Mouse (Mus musculus) Muller cell, postnatal 12 days (primary cell): ENCODE data around the gene Lrrc20.

ENCODE experiments used
- DNase-seq: peaks from one replicate; pipeline ENCODE4 v3.0.0-alpha.2; 2015; ENCODE audit errors: inconsistent ontology term

Gene Lrrc20

DNA sequence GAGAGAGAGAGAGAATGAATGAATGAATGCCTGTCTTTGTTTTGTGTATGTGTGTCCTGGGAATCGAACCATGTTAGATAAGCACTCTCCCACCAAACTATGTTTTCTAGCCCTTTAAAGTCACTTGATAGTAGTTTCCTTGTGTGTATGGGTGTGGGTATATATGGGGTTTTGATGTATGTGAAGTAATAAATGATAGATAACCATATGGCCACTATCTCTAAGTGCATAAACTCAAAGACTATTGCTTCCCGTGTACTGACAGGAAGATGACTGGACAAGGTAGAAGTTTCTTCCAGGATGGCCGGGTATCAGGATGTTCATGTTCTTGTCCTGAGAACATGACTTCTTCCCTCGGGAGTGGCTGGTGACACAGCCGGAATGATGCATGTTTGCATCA is 41.3 kb downstream of the Lrrc20 start:
- DNase-seq: no peak

DNA sequence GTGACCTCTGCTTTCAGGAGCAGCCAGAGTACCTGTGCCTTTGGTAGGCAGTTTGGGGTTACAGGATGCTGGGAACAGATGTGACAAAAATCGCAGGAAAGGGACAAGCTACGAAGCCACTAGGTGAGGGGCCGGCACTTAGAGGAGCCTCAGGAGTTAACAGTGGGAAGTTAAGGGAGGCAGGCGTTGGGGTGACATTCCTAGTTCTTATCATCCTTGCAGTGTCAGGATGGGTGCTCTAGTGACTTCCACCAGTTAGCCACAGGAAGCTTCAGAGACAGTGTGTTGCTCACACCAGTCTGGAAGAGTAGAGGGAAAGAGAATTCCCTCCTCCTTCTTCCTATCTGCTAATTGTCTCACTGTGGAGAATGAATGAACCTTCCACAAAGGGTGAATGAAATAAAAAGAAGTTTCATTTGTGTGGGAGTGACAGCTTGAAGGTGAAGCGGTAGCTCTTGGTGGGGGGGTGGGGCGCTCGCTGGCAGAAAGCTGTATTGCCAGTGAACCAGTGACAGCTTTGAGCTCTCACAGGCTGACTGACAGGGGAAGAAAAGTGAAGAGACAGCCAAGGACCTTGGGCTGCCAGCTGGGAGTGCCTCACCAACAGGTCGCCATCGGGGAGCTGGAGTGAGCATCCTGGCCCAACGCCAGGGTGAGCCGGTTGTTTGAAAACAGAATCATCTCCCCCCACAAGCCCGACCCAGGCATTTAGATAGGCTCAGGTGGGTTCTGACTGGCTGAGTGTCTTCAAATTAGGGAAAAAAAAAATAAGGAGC is 41.9 kb downstream of the Lrrc20 start:
- peak; percentile 49 for DNase-seq

DNA sequence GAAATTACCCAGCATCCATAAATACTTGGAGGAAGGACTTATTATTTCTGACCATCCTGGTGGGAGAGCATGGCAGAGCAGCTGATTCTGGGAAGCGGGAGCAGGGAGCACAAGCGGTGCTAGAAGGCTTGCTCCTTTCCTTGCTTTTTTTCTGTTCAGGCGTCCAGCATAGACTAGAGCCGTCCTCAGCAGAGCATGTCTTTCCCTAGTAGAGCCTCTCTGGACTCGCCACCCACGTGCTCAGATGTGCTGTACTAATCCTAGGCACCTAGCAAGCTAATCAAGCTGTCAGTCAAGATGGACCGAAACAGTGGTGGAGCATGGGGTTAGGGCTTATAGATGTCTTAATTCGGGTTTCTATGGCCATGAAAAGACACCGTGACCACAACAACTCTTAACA is 42.7 kb downstream of the Lrrc20 start:
- DNase-seq: no peak

DNA sequence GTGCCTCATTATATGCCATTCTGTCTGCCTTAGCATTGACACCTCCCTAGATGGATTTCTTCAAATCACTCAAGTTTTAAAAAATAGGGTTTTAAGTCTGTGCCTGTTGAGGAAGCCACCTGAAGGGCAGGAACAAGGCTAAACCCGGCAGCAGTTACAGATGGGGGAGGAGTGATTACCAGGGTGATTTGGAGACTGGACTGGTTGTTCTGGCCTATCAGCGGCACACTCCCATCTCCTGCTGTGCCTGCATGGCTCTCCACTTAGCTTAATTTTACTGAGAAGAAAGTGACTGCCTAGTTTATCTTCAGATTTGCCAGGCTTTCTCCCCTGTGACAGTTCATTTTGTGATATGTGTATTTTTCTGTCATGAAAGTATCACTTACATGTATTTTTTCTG is 43.9 kb downstream of the Lrrc20 start:
- no peak for DNase-seq

DNA sequence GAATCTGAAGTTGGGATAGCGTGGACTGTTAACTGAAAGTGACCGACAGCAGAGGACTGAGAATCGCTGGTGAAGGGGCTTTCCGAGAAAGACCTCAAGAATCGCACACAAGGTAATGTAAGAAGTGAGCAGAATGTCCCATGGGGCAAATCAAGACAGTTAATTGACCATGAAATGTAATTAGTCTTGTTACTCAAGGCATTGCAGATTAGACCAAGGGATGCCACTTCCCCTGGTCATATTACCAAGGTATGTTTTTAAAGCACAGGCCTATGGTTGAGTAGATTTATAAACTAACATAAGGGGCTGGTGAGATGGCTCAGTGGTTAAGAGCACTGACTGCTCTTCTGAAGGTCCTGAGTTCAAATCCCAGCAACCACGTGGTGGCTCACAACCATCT is 45.1 kb downstream of the Lrrc20 start:
- DNase-seq: no peak

DNA sequence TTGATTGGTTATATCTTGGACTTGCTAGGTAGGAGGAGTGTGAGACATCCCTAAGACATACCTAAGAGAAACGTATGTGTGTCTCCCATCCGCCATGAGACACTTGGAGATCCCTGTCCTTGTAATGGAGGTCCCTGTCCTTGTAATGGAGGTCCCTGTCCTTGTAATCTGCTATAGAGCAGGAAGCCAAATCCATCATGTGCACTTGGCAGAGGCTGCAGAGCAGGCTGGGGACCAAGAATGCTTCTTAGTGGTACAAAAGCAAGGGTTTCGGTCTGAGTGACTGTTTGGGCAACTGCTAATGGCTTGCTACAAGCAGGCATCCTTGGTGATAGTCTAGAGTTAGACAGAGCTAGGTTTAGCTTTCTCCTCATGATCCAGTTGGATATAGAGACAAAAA is 55.3 kb downstream of the Lrrc20 start:
- no peak for DNase-seq

DNA sequence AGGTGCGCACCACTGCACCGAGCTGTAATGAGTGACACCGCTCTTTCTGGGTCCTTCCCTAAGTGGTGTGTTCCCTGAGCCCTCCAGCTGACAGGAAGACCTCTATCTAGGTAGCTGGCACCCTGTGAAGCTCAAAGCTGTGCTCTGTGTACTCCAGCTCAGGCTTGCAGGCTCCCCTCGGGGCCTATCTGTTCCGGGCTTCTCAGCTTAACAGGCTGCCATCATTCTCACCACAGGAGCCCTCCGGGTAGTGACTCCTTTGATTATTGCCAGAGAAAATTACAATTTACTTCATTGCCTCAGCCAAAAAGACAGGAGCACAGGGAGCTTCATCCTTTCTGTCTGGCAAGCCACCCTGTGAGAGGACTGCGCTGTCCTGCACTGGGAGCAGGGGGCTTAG is 57.7 kb downstream of the Lrrc20 start:
- DNase-seq: no peak

DNA sequence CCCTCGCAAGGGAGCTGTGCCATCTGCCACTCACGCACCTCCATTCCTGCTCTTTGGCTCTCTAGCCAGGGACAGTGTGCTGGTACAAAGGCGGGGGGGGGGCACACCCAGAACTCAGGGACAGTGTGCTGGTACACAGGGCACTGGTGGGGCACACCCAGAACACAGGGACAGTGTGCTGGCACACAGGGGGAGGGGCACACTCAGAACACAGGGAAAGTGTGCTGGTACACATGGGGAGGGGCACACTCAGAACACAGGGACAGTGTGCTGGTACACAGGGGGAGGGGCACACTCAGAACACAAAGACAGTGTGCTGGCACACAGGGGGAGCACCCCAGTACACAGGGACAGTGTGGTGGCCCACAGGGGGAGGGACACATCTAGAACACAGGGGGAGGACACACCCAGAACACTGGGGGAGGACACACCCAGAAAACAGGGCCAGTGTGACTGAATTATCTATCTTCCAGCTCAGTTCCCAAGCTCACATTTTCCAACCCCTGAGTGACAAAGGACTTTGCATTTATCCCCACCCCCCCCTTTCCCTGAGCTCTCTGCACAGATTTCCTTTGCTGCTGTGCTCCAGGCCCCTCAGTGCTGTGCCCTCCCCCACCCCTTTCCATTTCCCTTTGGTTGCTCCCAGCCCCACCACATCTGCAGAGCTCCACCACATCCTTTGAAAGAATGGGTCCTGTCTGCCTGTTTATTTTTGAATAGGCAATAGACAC is 58.9 kb downstream of the Lrrc20 start:
- no peak for DNase-seq

DNA sequence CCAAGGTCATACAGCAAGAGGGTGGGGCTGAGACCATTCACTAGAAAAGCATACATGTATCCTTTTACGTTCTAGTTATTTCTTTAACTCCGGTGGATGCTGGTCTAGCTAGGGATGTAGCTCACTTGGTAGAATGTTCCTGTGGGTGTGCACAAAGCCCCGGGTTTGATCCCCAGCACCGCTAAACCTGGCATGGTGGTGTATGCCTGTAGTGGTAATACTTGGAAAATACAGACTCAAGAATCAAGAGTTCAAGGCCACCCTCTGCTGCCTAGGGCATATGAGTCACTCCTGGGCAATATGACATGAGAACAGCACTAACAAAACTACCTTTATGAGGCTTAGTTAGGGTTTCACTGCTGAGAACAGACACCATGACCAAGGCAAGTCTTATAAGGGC is 59.8 kb downstream of the Lrrc20 start:
- no peak for DNase-seq

DNA sequence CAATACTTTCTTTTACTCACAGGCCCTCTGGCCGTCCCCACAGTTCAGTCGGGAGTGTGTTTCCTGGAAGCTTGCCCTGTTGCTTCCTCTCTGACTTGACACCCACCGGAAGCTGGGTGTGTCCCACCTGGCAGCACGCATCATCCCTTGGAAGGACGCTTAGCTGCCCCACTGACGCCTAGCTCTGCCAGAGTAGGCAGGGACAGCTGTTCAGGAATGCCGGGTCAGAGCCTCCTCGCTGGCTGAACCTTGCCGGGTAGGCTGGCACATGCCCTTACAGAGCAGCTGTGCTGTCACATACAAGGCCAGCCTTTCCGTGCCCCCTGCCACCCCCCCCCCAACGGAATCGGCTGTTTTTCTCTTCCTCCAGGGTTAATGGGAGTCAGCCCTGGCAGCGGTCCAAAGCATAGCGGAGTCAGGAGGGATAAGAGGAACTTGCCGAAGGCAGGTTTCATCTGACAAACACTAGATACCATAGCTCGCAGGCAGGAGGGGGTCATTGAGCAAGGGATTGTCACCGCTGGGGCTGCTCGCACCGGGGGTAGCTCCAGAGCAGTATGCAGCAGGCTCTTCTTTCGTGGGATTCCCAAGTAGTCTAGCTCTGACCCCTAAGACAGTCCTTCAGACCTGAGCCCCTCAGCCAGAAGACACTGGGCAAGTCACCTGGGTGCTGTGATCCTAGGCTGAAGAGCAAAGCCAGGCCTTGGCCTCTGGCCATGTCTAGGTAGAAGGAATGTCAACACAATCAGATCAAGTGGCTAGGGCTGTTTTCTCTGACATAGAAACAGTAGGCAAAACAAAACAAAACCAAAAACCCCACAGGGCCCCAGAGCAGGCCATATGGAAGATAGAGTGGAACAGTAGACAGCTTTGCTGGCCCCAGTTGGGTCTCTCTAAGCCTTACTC is 60.8 kb downstream of the Lrrc20 start:
- peak; percentile 69 for DNase-seq

DNA sequence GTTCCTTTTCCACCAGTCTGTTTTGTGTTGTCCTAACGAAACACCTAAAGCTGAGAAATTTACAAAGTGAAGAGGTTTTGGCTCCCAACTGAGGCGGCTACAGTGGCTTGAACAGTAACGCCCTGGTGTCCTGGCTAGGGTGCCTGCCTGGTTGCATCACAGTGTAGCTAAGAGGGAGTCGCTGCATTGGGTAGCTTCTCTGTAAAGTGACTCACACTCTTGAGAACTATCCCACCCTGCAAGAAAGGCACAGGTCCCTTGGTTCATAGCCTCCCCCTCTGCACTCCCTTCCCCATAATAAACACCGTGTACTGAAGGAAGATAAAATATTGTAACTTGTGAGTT is 61.4 kb downstream of the Lrrc20 start:
- no peak for DNase-seq

DNA sequence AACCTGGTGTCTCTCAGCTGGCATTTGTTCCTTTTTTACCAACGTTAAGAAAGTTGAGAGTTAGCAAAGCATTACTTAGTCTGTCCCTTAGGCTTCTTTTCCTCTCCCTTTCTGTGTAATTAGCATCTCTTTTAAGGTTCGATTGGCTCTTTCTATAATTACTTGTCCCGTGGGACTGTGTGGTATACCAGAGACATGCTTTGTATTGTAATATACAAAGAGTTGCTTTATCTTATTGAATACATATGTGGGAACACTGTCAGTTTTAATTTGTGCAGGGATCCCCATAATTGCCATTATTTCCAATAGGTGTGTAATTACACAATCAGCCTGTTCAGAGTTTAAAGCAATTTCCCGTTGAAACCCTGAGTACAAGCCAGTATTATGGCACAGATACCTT is 62.8 kb downstream of the Lrrc20 start:
- DNase-seq: no peak

DNA sequence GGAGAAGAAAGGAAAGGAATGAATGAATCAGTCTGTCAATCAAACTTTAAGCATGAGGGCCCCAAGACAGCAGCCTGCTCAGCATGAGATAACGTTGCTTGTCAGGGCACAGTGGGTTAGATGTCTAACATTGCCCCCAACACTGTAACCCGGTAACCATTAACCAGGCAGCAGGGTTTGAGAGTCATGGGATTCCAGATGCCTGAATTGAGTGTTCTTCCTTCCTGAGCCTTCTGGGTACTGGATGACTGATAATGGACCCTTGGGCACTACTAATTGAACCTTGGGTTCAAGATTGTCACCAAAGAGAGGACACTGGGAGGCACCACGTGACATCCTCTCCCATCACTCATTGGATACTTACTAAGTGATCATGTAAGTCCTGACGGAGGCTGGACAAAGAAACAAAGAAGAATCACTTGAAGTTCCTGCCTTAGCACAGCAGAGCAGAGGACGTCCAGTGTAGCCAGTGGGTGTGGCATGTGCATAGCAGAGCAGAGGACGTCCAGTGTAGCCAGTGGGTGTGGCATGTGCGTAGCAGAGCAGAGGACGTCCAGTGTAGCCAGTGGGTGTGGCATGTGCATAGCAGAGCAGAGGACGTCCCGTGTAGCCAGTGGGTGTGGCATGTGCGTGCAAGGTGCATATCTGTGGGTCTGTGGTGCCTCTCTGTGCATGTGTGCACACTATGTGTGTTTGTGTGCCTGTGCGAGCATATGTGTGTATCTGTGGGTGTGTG is 68.7 kb downstream of the Lrrc20 start:
- no peak for DNase-seq

DNA sequence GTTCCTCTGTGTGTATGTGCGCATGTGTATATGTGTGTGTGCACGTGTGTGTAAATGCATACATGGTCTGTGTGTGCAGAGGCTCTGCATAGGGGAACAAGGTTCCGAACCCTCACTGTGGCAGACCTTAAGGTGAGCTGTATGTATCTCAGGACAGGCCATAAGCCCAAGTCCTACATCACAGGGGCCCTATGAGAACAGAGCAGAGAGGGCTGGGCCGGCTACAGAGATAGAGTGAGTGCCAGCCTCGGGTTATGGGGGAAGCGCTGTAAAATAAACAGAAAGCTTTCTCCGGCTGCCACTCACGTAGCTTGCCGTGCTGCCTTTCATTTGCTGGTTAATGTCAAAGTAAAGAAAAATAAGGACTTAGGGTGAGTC is 69.3 kb downstream of the Lrrc20 start:
- DNase-seq: no peak

DNA sequence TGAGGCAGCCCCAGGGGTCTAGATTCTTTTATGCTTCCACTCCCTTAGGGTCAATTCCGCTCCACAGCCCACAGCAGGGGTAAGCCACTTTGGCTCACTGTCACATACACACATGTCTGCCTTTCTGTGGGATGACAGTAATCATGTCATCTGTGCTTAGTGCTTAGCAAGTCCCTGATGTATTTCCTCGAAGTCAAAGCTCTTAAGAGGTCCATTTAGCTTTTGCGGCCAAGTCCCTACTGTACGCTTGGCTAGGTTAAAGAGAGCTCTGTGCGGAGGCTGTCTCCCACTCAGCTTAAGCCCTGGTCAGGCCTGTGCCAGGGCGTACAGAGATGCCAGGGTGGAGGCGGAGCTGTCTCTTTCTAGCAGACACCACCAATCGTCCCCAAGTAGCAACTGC is 74.5 kb downstream of the Lrrc20 start:
- DNase-seq: peak; percentile 87

DNA sequence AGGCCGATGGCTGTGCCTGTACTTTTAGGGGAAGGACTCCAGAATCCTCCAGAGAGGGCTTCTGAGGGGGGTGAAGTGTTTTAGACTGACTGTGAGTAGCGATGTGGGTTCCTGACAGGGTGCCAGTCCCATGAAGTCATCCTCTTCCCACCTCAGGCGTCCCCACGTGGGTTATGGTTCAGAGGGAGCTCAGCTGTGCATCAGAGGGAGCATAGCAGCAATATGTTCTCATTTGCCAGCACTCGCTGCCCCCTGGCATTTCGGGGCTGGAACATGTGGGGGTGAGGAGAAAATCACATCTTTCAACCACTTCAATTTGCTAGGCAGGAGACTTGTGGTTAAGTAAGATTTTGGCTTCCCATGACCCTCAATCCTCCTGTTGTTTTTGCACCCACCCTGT is 79.6 kb downstream of the Lrrc20 start:
- DNase-seq: no peak

DNA sequence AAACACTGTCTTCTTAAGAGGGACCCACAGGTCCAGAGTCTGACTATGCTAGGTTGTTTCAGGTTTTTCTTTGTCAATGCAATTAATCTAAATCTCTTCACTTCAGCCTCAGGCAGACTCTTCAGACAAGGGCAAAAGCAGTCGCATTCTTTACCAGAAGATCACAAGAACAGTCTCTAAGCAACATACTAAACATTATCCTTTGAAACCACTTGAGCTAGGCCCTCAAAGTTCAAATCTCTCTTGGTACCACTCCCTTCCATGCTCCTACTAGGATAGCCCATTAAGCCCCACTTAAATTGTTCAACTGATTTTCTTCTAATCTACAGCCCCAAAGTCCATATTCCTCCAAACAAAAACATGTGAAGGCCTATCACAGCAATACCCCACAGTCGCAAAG is 83.0 kb downstream of the Lrrc20 start:
- DNase-seq: no peak

DNA sequence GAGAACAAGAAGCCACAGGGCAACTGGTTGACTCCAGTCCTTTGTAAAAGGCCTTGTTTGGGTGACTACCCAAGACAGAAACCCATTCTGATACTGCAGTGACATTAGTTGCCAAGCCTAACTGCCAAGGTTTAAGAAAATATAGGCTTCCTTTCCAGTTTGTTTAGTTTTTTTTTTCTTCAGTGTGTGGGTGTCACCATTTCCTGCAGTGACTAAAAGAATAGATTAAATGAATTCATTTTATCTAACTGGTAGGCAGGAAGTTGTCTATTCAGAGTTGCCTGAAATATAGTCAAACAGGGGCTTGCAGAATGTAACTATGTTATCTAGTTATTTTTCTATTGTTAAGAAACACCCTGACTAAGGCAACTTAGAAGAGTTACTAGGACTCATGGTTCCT is 83.9 kb downstream of the Lrrc20 start:
- no peak for DNase-seq

DNA sequence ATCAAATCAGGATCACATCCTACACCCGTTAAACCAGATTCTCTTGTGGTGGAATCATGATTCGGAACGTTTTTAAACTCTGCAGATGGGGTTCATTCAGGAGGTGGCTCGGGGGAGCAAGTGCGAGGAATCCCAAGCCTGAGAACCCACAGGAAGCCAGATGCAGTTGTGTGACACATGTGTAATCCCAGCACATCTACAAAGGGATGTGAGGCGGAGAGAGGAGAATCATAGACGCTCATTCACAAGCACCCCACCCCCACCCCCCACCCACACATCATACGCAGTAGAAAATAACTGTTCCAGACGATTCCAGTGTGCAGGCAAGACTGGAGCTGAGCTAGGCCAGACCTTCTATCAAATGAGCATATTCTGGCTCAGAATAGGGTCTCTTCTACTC is 87.9 kb downstream of the Lrrc20 start:
- DNase-seq: no peak

DNA sequence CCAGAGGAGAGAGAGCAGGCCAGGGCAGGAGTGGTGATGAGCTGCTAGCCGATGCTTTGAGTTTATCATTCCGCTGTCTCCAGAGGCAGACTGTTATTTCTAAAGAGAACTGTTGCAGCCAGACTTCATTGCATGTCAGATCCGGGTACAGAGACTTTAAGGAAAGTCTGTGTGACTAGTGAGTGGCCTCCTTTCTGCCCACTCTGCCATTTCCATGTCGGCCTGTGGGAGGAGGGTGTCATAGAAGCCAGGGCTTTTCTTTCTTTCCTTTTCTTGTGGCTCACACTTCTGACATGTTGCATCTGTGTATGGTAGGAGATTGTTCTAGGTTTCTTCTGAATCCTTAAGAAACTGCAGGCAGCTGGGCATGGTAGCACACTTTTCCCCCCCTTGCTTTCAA is 88.8 kb downstream of the Lrrc20 start:
- DNase-seq: no peak

DNA sequence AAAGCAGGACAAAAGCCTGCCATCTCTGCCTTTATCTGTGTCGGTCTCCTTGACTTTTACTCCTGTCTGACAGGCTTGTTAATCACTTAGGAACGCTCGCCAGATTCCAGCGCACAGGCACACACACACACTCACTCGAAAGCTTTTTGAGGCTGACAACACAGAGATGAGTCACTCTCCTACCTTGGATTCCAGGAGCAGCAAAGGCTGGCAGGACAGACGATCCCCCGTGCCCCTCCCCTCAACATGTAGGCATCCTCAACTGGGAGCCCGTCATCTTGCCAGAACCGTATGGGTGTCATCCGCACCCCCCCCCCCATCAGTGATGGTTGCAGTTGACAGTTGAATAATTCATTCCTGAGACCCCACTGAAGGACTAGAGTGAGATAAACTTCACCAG is 94.6 kb downstream of the Lrrc20 start:
- peak; percentile 79 for DNase-seq

DNA sequence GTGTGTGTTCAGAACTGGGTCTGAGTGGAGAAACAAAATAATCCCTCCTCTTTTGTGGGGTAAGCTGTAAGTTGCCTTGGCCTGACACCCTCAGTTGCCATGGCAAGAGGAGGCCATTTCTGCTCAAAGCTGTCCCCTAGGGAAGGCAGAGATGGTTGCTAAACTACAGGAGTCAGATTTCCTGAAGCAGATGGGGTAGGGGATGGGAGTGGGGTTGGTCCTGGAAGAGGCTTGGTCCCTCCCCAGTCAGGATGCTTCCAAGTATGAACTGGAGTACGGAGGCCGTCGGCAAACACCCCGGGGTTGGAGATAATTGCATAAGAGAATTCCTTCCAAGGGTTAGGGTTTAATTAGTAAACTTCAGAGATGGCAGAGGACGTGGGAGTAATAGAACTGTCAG is 96.5 kb downstream of the Lrrc20 start:
- DNase-seq: peak; percentile 39
